8 mouse cellular contexts compared by ENCODE assay signal in genomic region chr2:35199541-35199940, GRCm38 (mm10). TPM values are rescaled to one million over a fixed set of nuclear protein-coding genes. Genes with fewer than 3 reads are reported as not detected.
DNase-seq lines count a peak whose midpoint lies in the region; ATAC-seq and TF ChIP-seq lines count a peak whose summit lies in the region.

No protein-coding gene starts in this region.

- intact Hi-C loops in left cerebral cortex, postnatal 14 days (cut with DNase I): no loop called here

- H3K27me3 ChIP-seq in kidney, embryonic 14.5 days (ENCODE audit: control insufficient read depth, insufficient read depth, low read length): no peaks in the 10 kb centered on the region
- H3K27me3 ChIP-seq in hindbrain, embryonic 15.5 days: no peaks in the 10 kb centered on the region
- H3K27me3 ChIP-seq in midbrain, embryonic 16.5 days (ENCODE audit: control insufficient read depth, insufficient read depth, low read depth, low read length): no peaks in the 10 kb centered on the region

- peak overlapping the region; percentile 94 for H3K4me2 ChIP-seq in kidney, embryonic 14.5 days (replicated peaks; ENCODE audit: low read depth, low read length)
- peak overlapping the region; percentile 82 for H3K4me2 ChIP-seq in hindbrain, embryonic 15.5 days
- H3K4me2 ChIP-seq in midbrain, embryonic 16.5 days (ENCODE audit: low read length): peak overlapping the region; percentile 94

- H3K4me3 ChIP-seq in kidney, embryonic 14.5 days (ENCODE audit: low read length): peak overlapping the region; percentile 100
- peak overlapping the region; percentile 80 for H3K4me3 ChIP-seq in hindbrain, embryonic 15.5 days
- peak overlapping the region; percentile 71 for H3K4me3 ChIP-seq in midbrain, embryonic 16.5 days (ENCODE audit: low read depth, low read length)

- TF ChIP-seq POLR2A in brain, embryonic 14.5 days (IDR thresholded peaks at IDR 0.05; ENCODE audit: borderline replicate concordance, extremely low read depth, insufficient read depth, insufficient read length, poor library complexity, severe bottlenecking): no peak

- H3K4me1 ChIP-seq in kidney, embryonic 14.5 days (ENCODE audit: control insufficient read depth, insufficient read depth, low read length): peaks cover 5% of the 10 kb centered on the region; the same call in 1 of the 2 replicates
- peaks cover 31% of the 10 kb centered on the region for H3K4me1 ChIP-seq in hindbrain, embryonic 15.5 days (replicated peaks)
- peaks cover 25% of the 10 kb centered on the region for H3K4me1 ChIP-seq in midbrain, embryonic 16.5 days (ENCODE audit: control insufficient read depth, insufficient read depth, low read length)

- peak overlapping the region; percentile 96; the same call in 1 of the 2 replicates for H3K27ac ChIP-seq in kidney, embryonic 14.5 days (ENCODE audit: low read depth, low read length)
- peak overlapping the region; percentile 97 for H3K27ac ChIP-seq in hindbrain, embryonic 15.5 days (replicated peaks)
- H3K27ac ChIP-seq in midbrain, embryonic 16.5 days (ENCODE audit: low read length): no peak overlapping the region

- ATAC-seq in kidney, embryonic 14.5 days (ENCODE audit: low FRiP score, low TSS enrichment): no peak
- ATAC-seq in hindbrain, embryonic 15.5 days (ENCODE audit: low FRiP score, low read depth): no peak
- ATAC-seq in midbrain, embryonic 16.5 days: no peak

- 14% methylated on average over 5 of the region's 5 CpGs for WGBS in kidney, embryonic 14.5 days
- WGBS in hindbrain, embryonic 15.5 days: 16% methylated on average over 5 of the region's 5 CpGs
- WGBS in midbrain, embryonic 16.5 days: 11% methylated on average over 5 of the region's 5 CpGs

- no peak for DNase-seq in kidney, postnatal 4 days
- DNase-seq in brain, embryonic 14.5 days (ENCODE audit: low read depth): peak; percentile 19
- no peak for DNase-seq in left cerebral cortex, postnatal 14 days (ENCODE audit: low spot score in 2 of 2)
- DNase-seq in layer of hippocampus, adult 9-10 months (ENCODE audit: low spot score): no peak
- DNase-seq in spleen, adult 18-20 months: no peak

- no peaks in the 10 kb centered on the region; the same call in 1 of the 2 replicates for H3K36me3 ChIP-seq in kidney, embryonic 14.5 days (ENCODE audit: control insufficient read depth, insufficient read depth, low read length)
- H3K36me3 ChIP-seq in hindbrain, embryonic 15.5 days: no peaks in the 10 kb centered on the region
- H3K36me3 ChIP-seq in midbrain, embryonic 16.5 days (ENCODE audit: control insufficient read depth, insufficient read depth, low read length): no peaks in the 10 kb centered on the region

- TF ChIP-seq CTCF in brain, embryonic 14.5 days (IDR thresholded peaks at IDR 0.05; ENCODE audit: borderline replicate concordance, extremely low read depth, insufficient read depth, insufficient read length): no peak

- H3K9ac ChIP-seq in kidney, embryonic 14.5 days (ENCODE audit: low read depth, low read length): peak overlapping the region; percentile 100
- H3K9ac ChIP-seq in hindbrain, embryonic 15.5 days: peak overlapping the region; percentile 92
- H3K9ac ChIP-seq in midbrain, embryonic 16.5 days (ENCODE audit: low read depth, low read length): peak overlapping the region; percentile 99

- H3K9me3 ChIP-seq in kidney, embryonic 14.5 days (ENCODE audit: control insufficient read depth, low read length): no peaks in the 10 kb centered on the region
- H3K9me3 ChIP-seq in hindbrain, embryonic 15.5 days: no peaks in the 10 kb centered on the region
- no peaks in the 10 kb centered on the region for H3K9me3 ChIP-seq in midbrain, embryonic 16.5 days (replicated peaks; ENCODE audit: control insufficient read depth, low read length, poor library complexity, severe bottlenecking)

RNA-seq across cellular contexts. Expression of gene Rab14, which starts 1.4 kb away (rescaled TPM):
- 308 and 329 TPM in 2 replicates for polyA plus RNA-seq in kidney, embryonic 14.5 days (2014; fragmentation: Nextera tagmentation; extraction: Ambion mirVana)
- 167 and 171 TPM in 2 replicates for polyA plus RNA-seq in brain, embryonic 14.5 days (2012; rRNA removed)
- polyA plus RNA-seq in hindbrain, embryonic 15.5 days (2015; fragmentation: Nextera tagmentation; extraction: Ambion mirVana): 407 and 436 TPM in 2 replicates
- 470 and 473 TPM in 2 replicates for polyA plus RNA-seq in midbrain, embryonic 16.5 days (2015; fragmentation: Nextera tagmentation; extraction: Ambion mirVana)
- total RNA-seq in left cerebral cortex, postnatal 14 days (2021): 100 to 1,000 TPM; 229 to 234 TPM

RNA-seq across cellular contexts. Expression of gene Gsn, which starts 56.6 kb away (rescaled TPM):
- 57.6 and 84.2 TPM in 2 replicates for polyA plus RNA-seq in kidney, embryonic 14.5 days (2014; fragmentation: Nextera tagmentation; extraction: Ambion mirVana)
- polyA plus RNA-seq in brain, embryonic 14.5 days (2012; rRNA removed): 21.6 and 26.6 TPM in 2 replicates
- 24.4 and 27.4 TPM in 2 replicates for polyA plus RNA-seq in hindbrain, embryonic 15.5 days (2015; fragmentation: Nextera tagmentation; extraction: Ambion mirVana)
- polyA plus RNA-seq in midbrain, embryonic 16.5 days (2015; fragmentation: Nextera tagmentation; extraction: Ambion mirVana): 18.0 and 20.5 TPM in 2 replicates
- total RNA-seq in left cerebral cortex, postnatal 14 days (2021): 10 to 100 TPM; 49.4 to 81.5 TPM
